Mouse (Mus musculus) cerebellum, adult 2 months (tissue): ENCODE results near the gene Pnkp. TPM values are rescaled to one million over a fixed set of nuclear protein-coding genes. Genes with fewer than 3 reads are reported as not detected.

Experiments used
- DNase-seq, 2 experiments: peaks; one replicate each; pipeline ENCODE4 v3.0.0; 2021
- H3K27ac ChIP-seq: fragments of 200-500 bp; 2 replicates; pipeline ENCODE4 v1.5.1; 2012; ENCODE audit warnings: low read length, control low read depth, inconsistent platforms; ENCODE audit not compliant: insufficient read depth
- H3K27me3 ChIP-seq: fragments of 200-500 bp; 2 replicates; pipeline ENCODE4 v1.6.1; 2012; ENCODE audit warnings: inconsistent platforms, mild to moderate bottlenecking, low read length, moderate library complexity; ENCODE audit not compliant: control insufficient read depth, insufficient read depth
- H3K4me1 ChIP-seq: fragments of 200-500 bp; 2 replicates; pipeline ENCODE4 v1.6.1; 2011; ENCODE audit warnings: low read length; ENCODE audit not compliant: control insufficient read depth, insufficient read depth
- H3K4me3 ChIP-seq: fragments of 200-500 bp; replicated peaks from 2 replicates; pipeline ENCODE3; 2011; ENCODE audit warnings: mild to moderate bottlenecking, low read depth, low read length, control low read depth; ENCODE audit not compliant: insufficient read depth
- CTCF ChIP-seq: fragments of 200-500 bp; IDR thresholded peaks from 2 replicates; pipeline ENCODE4 v1.5.1; 2011; ENCODE audit warnings: low read depth, mild to moderate bottlenecking, control low read depth, low read length, moderate library complexity, borderline replicate concordance; ENCODE audit not compliant: insufficient read depth
- POLR2A ChIP-seq: fragments of 200-500 bp; IDR thresholded peaks from 2 replicates; pipeline ENCODE4 v1.6.1; 2011; ENCODE audit warnings: low read length, control low read depth, borderline replicate concordance; ENCODE audit not compliant: insufficient read depth
- WGBS: fragments of 180-500 bp; shearing (Covaris S2); methylation state at CpG from one replicate; pipeline ENCODE4 v1.1.7; 2018; 5-methylcytosine and 5-hydroxymethylcytosine counted together
- polyA plus RNA-seq: library from polyadenylated mRNA; depleted of rRNA; stranded (reverse); fragments of >200 nt; gene quantifications from 2 replicates; pipeline ENCODE4 v1.2.3, GENCODE M21; 2012

Pnkp gene
- polyA plus RNA-seq, 1 experiment = 38.3 TPM

DNA sequence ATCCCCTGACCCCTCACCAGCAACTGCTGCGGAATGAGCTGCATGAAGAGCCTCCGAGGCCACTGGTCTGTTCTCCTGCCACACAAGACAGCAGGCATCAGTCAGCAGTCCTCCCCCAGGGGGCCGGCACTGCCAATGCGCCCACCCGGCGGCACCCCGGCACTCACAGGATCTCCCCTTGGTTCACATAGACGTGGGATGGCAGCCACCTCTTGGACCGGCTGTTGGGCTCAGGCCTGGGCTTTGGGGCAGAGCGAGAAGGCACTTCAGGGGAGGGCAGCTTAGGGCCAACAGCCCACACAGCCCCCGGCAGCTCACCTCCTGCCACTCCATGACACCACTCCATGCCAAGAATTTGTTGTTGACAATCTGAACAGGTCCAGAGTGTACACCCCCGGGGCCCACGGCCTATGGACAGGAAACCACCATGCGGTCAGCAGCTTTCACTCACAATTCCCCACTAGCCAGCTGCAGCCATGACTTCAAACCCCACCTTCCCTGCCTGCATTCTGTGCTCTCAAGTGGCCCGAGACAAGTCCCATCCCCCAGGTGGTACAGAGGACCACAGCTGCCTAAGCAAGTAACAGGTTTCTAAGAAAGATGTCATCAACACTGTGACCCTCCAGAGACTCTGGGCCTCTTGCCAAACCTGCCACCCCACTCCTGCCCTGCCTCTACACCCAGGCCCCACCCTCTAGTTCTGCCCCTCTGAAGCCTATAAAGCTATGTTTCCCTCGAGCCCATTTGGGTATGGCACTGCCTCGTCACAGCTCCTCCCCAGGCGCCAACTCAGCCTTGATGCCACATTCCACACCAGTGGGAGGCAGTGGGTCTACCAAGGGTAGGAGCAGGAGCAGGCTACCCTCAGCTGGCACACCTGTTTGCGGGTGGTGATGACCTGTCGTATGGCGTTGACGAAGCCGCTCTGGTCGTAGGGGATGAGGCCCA lies 7.9 kb downstream of the Pnkp start:
- Histone ChIP-seq H3K4me1 (peaks cover 48% of the 10 kb centered on the region), H3K4me3 (no peak overlapping the region), H3K27me3 (no peaks in the 10 kb centered on the region), H3K27ac (peak overlapping the region; percentile 36; the same call in 1 of the 2 replicates)
- 30% methylated on average over 24 of the region's 24 CpGs for WGBS
- TF ChIP-seq CTCF = no peak
- peak; percentile 27; the same call in 1 of the 2 replicates for TF ChIP-seq POLR2A
- peak; percentile 38 to 44 for DNase-seq

DNA sequence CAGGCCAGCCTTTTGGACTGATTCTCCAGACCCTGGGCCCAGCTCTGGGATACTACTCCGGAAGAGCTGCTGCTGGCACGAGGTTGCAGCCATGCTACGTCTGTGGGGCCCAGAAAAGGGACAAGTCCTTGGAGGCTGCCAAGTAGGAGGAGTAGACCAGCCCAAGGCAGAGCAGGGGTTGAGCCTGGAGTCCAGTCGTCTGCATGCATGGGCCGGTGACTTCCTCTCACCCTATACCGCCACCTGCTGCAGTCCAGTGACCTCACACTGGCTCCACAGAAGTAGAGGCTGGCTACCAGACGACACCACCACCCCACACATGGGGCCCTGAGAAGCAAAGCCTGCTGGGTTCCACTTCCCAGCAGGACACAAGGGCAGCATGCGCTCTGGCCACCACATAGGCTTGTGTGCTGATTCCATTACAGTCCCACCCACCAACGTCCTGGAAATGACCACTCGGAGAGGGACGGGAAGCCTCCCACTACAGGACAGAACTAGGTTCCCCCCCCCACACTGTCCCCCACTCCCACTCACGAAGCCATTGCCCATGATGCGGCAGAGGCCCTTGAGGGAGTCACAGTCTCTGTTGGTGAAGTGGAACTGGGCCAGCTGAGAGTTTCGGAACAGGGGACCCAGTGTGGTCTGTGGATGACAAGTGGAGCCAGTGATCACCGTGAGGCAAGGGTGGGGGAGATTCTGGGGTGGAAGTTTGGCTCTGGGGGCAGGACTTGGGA lies 9.5 kb downstream of the Pnkp start:
- Histone ChIP-seq H3K4me3 (peak overlapping the region; percentile 1), H3K27me3 (no peaks in the 10 kb centered on the region), H3K27ac (peak overlapping the region; percentile 2; the same call in 1 of the 2 replicates), H3K4me1 (peaks cover 37% of the 10 kb centered on the region)
- TF ChIP-seq POLR2A (no peak), CTCF (no peak)
- DNase-seq = peak; percentile 58 to 61
- 2% methylated on average over 15 of the region's 15 CpGs for WGBS

DNA sequence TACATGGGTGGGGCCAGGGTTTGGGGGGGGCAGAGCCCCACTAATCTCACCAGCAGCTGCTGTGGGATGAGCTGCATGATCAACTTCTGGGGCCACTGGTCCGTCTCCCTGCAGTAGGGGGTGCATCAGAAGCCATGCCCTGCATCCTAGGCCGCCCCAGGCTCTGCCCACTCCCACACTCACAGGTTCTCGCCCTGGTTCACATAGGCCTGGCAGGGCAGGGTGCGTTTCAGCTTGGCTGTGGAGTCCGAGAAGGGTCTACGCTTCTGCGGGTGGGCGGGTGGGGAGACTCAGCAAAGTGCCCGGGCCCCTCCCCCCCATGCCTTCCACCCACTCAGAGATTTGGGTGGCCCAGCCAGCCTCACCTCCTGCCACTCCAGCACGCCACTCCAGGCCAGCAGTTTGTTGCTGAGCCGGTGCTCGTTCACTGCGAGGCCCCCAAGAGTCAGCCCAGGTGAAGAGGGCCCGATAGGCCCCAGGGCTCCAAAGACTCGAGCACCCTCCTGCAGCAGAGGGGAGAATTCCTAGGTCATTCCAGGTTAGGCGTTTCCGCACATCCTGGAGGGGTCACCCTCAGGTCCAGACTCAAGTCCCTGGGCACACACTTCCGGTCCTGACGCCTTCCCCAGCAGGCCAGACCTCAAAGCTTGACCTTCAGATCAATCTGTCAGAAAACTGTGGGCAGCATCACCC lies 10.2 kb downstream of the Pnkp start:
- Histone ChIP-seq H3K27ac (no peak overlapping the region), H3K4me1 (peaks cover 36% of the 10 kb centered on the region), H3K4me3 (peak overlapping the region; percentile 29), H3K27me3 (no peaks in the 10 kb centered on the region)
- DNase-seq = peak; percentile 44 to 46
- TF ChIP-seq POLR2A (no peak), CTCF (no peak)
- 23% methylated on average over 19 of the region's 19 CpGs for WGBS

DNA sequence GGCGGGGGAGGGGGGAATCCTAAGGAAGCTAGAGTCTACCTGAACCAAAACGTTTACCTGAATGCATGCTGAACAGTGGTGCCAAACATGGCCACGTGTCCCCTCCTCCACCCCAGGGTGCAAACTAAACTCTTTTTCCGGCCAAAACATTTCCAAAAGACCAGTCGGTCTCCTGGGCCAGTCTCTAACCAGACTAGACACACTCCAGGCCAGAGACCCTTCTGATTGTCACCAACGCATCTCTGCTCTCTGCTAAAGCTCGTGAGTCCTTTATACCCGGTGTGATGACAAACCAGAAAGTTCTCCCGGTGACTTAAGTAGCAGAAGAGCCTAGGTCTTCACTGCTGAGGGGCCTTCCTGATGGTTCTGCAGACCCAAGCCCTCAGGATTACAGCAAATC lies 10.9 kb downstream of the Pnkp start:
- peak overlapping the region; percentile 53 for H3K4me3 ChIP-seq
- 12% methylated on average over 9 of the region's 9 CpGs for WGBS
- peaks cover 36% of the 10 kb centered on the region for H3K4me1 ChIP-seq
- TF ChIP-seq POLR2A (no peak), CTCF (no peak)
- H3K27ac ChIP-seq = no peak overlapping the region
- DNase-seq = peak in 1 of 2 experiments; percentile 24
- H3K27me3 ChIP-seq = no peaks in the 10 kb centered on the region

DNA sequence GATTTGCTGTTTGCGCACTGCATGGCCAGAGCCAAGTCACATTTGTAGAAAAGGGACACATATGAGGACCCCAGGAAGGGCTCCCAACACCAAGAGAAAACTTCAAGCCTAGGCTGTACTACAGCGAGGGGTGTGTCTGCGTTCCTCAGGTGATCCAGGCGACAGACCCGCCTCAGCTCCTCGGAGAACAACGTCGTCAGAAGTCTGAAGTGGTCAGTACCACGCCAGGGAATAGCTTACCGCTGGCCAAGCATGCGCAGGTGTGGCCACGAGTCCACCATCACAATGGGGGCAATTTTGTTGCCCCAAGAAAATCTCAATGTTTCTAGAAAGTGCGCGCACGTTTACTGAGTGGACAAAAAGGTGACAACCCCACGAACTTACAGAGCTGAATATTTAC lies 11.5 kb downstream of the Pnkp start:
- Histone ChIP-seq H3K4me3 (peak overlapping the region; percentile 53), H3K27me3 (no peaks in the 10 kb centered on the region), H3K27ac (no peak overlapping the region), H3K4me1 (peaks cover 34% of the 10 kb centered on the region)
- DNase-seq = peak in 1 of 2 experiments; percentile 31
- TF ChIP-seq CTCF = no peak
- TF ChIP-seq POLR2A = no peak
- under 1% methylated on average over 16 of the region's 16 CpGs for WGBS

DNA sequence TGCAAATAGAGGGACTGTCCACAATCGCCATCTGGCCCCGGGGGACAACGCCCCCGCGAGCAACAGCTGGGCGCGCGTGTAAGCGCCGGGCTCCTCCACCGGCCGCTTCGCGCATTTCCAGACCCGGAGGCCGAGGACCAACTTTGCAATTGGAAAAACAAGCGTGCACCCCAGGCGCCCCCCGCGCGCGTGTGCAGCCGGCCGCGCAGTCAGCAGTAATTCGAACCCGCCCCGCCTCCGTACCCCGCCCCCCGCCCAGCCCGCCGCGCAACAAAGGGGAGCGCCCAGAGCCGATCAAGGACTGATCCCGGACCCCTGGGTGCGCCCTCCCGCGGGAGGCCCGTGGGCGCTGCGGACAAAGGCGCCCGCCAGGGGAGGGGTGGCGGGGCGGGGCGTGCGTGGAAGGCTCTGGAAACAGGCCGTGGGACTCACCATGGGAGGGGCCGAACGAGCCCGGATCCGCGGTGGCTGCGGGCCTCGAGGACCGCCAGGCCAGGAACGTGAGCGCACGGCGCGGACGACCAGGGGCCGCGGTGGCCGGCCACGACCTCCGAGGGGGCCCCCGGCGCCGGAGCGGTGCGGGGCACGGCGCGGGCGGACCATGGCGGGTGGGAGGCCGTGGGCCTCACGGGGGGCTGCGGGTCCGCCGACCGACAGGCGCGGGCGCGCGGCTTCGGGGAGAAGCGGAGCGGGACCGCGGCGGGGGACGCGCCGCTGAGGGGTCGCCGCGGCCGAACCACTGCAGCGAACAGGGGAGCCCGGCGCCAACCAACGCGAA lies 12.2 kb downstream of the Pnkp start:
- peak overlapping the region; percentile 53 for H3K4me3 ChIP-seq
- peak overlapping the region; percentile 98 for H3K27ac ChIP-seq
- H3K27me3 ChIP-seq = no peaks in the 10 kb centered on the region
- peak; percentile 67 to 75 for DNase-seq
- TF ChIP-seq POLR2A (no peak), CTCF (no peak)
- peaks cover 33% of the 10 kb centered on the region for H3K4me1 ChIP-seq
- 1% methylated on average over 95 of the region's 108 CpGs for WGBS
